Mouse (Mus musculus): ENCODE data around the gene Tctex1d2.

Tctex1d2 gene

DNA sequence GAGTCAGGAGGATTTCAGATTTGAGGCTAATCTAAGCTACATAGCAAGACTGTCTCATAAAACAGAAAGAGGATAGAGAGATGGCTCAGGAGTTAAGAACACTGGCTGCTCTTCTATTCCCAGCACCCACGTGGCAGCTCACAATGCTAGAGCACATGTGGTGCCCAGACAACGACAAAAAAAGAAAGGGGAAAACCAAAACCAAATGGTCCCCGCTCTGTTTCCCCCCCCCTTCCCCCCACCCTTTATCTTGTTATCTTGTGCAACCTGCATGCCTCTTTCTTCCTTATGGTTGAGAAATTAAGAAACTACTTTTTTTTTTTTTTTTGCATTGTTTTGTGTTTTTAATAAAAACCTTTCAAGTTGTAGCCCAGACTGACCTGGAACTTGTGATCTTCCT, 49.0 kb downstream of the Tctex1d2 start:
- no peak for DNase-seq (ENCODE audit: low read depth, low spot score)

DNA sequence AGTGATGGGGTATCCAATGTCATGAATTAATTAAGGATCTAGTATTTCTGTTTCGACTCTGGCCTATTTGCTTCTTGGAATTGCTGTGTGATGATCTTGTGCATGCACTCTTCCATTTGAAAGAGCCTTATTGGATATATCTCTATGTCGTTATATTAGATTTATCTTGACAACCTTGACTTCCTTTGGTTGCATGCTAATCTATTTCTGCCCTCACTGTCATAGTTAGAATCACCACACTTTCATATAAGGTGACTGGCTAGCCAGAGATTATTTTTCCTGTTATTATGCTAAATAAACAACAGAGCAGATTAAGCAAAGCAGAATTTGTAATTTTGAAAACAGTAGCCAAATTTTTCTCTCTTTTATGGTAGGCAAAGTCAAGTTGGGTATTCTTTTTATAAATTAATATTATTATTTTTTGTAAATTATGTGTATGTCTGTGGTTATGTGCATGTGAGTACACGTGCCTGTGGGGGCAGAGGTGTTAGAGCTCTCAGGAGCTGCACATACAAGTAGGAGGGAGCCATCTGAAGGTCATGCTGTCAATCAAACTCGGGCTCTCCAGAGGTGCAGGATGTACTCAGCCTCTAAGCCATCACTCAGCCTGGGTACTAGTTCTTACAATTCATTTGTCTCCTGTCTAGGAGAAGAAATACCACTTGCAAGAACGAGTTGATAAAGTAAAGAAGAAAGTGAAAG, 50.1 kb downstream of the Tctex1d2 start:
- no peak for DNase-seq (ENCODE audit: low read depth, low spot score)

DNA sequence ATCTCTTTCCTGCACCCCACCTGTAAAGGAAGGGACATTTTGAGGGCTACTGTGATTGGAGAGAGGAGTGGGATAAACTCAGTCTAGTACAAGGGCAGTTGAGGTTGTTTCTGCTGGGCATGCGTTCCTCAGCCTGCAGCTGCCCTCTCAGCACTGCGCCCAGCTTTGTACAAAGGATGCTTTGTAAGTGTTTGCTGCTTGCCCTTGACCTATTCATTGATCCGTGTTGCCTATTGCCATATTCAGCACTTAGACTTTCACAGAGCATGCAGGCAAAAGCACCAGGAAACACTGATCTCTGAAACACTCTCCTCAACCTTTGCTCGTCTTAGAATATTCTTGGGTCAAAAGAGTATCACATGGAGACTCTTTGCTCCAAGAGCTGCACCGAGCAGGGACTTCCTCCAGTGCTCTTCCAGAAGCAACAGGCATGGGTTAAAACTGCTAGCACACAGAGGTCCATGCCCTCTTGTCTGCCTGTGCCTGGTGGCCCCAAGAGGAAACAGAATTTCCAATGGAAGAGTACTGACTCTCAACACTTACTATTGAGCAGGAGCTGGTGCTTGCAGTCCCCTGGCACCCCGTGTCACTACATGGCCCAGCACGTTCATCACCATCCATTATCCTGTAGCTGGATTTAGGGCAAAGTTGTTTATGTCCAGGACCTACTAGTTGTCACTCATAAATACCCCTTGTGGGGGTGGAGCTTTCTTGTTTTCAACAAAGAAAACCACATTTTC, 52.9 kb downstream of the Tctex1d2 start:
- no peak for DNase-seq (ENCODE audit: low read depth, low spot score)

DNA sequence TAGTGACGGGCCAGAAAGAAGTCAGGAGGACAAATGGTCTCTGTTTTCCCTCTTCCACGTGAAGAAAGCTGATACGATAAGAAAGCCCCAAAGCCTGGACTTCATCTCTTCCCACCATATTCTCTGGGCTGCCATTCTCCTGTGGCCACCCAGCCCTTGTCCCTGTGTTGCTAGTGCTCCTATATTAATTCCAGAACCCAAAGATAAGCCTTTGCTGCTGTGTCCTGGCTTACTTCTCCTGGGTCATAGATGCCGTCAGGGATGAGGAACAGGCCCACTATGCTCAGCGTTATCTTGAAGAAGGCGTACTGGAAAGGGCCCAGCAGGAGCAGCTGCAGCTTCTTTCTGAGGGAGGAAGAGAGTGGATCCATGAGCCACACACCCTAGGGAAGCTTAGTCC, 57.8 kb downstream of the Tctex1d2 start:
- no peak for DNase-seq (ENCODE audit: low read depth, low spot score)

All from skeletal muscle tissue, adult 2 months (tissue).